Mouse (Mus musculus) forebrain, embryonic 14.5 days (tissue): ENCODE measurements around the gene Tspan18. TPM values are rescaled to one million over a fixed set of nuclear protein-coding genes. Genes with fewer than 3 reads are reported as not detected.

Experiments used
- ATAC-seq: fragments of 200-750 bp; cut with Nextera tagmentation; 2 replicates; pipeline ENCODE4 v1.8.0; 2017; ENCODE audit warnings: mild to moderate bottlenecking, moderate library complexity
- DNase-seq: peaks from one replicate; pipeline ENCODE4 v3.0.0-alpha.2; 2015; ENCODE audit warnings: low spot score
- H3K27ac ChIP-seq: fragments of 300-500 bp; sonication (generic); 2 replicates; pipeline ENCODE4 v1.5.1; 2014; ENCODE audit warnings: low read depth, mild to moderate bottlenecking, control low read depth, low read length, moderate library complexity
- H3K27me3 ChIP-seq: fragments of 300-500 bp; sonication (generic); replicated peaks from 2 replicates; pipeline ENCODE4 v1.6.1; 2014; ENCODE audit warnings: low read length, control low read depth, mixed read lengths; ENCODE audit not compliant: control insufficient read depth, insufficient read depth
- H3K36me3 ChIP-seq: fragments of 300-500 bp; sonication (generic); 2 replicates; pipeline ENCODE4 v1.6.1; 2014; ENCODE audit warnings: low read length, control low read depth; ENCODE audit not compliant: control insufficient read depth, insufficient read depth
- H3K4me1 ChIP-seq: fragments of 300-500 bp; sonication (generic); 2 replicates; pipeline ENCODE4 v1.6.1; 2014; ENCODE audit warnings: antibody characterized with exemption, low read length, control low read depth; ENCODE audit not compliant: control insufficient read depth, insufficient read depth
- H3K4me2 ChIP-seq: fragments of 300-500 bp; sonication (generic); 2 replicates; pipeline ENCODE4 v1.6.1; 2014; ENCODE audit warnings: mild to moderate bottlenecking, control low read depth, low read length
- H3K4me3 ChIP-seq: fragments of 300-500 bp; sonication (generic); 2 replicates; pipeline ENCODE4 v1.5.1; 2014; ENCODE audit warnings: low read depth, low read length, control low read depth
- H3K9ac ChIP-seq: fragments of 300-500 bp; sonication (generic); 2 replicates; pipeline ENCODE4 v1.6.1; 2014; ENCODE audit warnings: mild to moderate bottlenecking, low read length, control low read depth, moderate library complexity
- H3K9me3 ChIP-seq: fragments of 300-500 bp; sonication (generic); replicated peaks from 2 replicates; pipeline ENCODE4 v1.6.1; 2016; ENCODE audit warnings: low read length, control low read depth, mixed read lengths; ENCODE audit not compliant: control insufficient read depth
- WGBS: fragments of 180-500 bp; shearing (Covaris S2); extraction: QIAGEN DNeasy Blood & Tissue Kit; methylation state at CpG from one replicate; pipeline ENCODE4 v1.1.7; 2014; 5-methylcytosine and 5-hydroxymethylcytosine counted together
- polyA plus RNA-seq: library from polyadenylated mRNA; unstranded; fragments of >200 nt; fragmentation: Nextera tagmentation; extraction: Ambion mirVana; gene quantifications from 2 replicates; pipeline ENCODE4 v1.2.1, GENCODE M21; 2014

Tspan18 gene
- polyA plus RNA-seq, 1 experiment from 2014 or later = 15.6 TPM

GRCm38 (mm10) chr2:93250611-93251010 is 83.7 kb downstream of the Tspan18 start:
- Histone ChIP-seq H3K9ac (no peak overlapping the region), H3K4me3 (no peak overlapping the region), H3K9me3 (peaks cover 4% of the 10 kb centered on the region; the same call in 1 of the 2 replicates), H3K27ac (no peak overlapping the region), H3K27me3 (no peaks in the 10 kb centered on the region), H3K4me1 (peaks cover 20% of the 10 kb centered on the region), H3K4me2 (no peak overlapping the region), H3K36me3 (no peaks in the 10 kb centered on the region)
- DNase-seq = peak; percentile 57
- ATAC-seq = peak; percentile 11; the same call in 1 of the 2 replicates
- WGBS = 59% methylated on average over 7 of the region's 7 CpGs

DNA sequence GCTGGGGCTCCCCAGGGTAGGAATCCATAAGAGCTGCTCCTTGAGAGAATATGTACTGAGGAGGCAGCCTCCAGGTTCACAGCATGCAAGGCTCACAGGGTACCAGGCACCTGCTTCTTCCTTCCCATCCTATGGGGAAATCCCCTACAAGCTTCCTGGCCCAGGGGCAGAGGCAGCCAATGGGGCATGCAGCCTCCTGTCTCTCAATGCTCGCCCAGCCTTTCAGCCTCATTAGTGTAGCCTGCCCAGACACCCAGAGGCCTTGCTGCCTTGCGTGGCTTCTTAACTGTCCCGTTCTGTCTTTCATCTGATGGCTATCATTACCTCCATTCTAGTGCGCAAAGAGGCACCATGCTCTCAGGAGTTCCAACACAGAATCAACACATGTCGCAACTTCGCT is 85.2 kb downstream of the Tspan18 start:
- DNase-seq = no peak
- no peak for ATAC-seq
- peaks cover 20% of the 10 kb centered on the region for H3K4me1 ChIP-seq

GRCm38 (mm10) chr2:93244090-93244443 is 90.2 kb downstream of the Tspan18 start:
- no peaks in the 10 kb centered on the region for H3K9me3 ChIP-seq
- H3K4me3 ChIP-seq = no peak overlapping the region
- H3K27me3 ChIP-seq = no peaks in the 10 kb centered on the region
- H3K27ac ChIP-seq = no peak overlapping the region
- H3K4me1 ChIP-seq = peaks cover 12% of the 10 kb centered on the region
- H3K9ac ChIP-seq = no peak overlapping the region
- no peaks in the 10 kb centered on the region for H3K36me3 ChIP-seq
- no peak overlapping the region for H3K4me2 ChIP-seq
- 73% methylated on average over 8 of the region's 8 CpGs for whole genome bisulfite sequencing
- ATAC-seq (no peak), DNase-seq (no peak)

More for the DNA sequence above, 85.2 kb downstream of the Tspan18 start:
- Histone ChIP-seq H3K36me3 (no peaks in the 10 kb centered on the region), H3K9me3 (peaks cover 4% of the 10 kb centered on the region; the same call in 1 of the 2 replicates), H3K4me2 (no peak overlapping the region), H3K27me3 (no peaks in the 10 kb centered on the region), H3K9ac (peak overlapping the region; percentile 49; the same call in 1 of the 2 replicates), H3K4me3 (no peak overlapping the region), H3K27ac (0 out of 2 replicates have a peak overlapping the region, but pooled peaks have one; percentile 21)
- WGBS = 54% methylated on average over 6 of the region's 6 CpGs

GRCm38 (mm10) chr2:93243439-93244089 is 90.7 kb downstream of the Tspan18 start:
- Histone ChIP-seq H3K27ac (no peak overlapping the region), H3K4me2 (no peak overlapping the region), H3K27me3 (no peaks in the 10 kb centered on the region), H3K36me3 (no peaks in the 10 kb centered on the region), H3K4me1 (peaks cover 7% of the 10 kb centered on the region), H3K4me3 (no peak overlapping the region), H3K9ac (no peak overlapping the region), H3K9me3 (no peaks in the 10 kb centered on the region)
- ATAC-seq (no peak), DNase-seq (no peak)
- 72% methylated on average over 11 of the region's 11 CpGs for WGBS

DNA sequence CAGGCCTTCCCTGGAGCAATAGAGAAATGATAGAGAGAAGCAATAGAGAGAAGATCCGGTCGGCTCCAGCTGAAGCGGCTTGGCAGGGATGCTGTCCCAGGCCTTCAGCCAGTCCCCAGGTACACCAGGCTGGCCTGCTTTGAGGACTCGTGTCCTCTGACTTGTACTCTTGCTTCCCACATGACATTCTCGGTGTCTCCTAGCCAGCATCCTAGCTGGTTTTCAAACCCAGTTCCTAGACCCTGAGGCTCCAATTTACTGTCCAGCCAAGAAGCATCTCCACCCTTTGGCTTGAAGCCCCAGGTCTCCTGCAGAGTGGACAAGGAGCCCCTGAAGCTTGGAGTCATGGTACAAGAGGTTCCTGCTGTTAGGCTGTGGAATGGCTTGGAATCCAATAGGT is 92.1 kb downstream of the Tspan18 start:
- Histone ChIP-seq H3K27me3 (no peaks in the 10 kb centered on the region), H3K9ac (no peak overlapping the region), H3K4me2 (no peak overlapping the region), H3K27ac (no peak overlapping the region), H3K4me1 (no peaks in the 10 kb centered on the region), H3K4me3 (no peak overlapping the region), H3K9me3 (no peaks in the 10 kb centered on the region), H3K36me3 (no peaks in the 10 kb centered on the region)
- WGBS = 80% methylated on average over 5 of the region's 5 CpGs
- no peak for ATAC-seq
- DNase-seq = no peak

GRCm38 (mm10) chr2:93238864-93239263 is 95.4 kb downstream of the Tspan18 start:
- Histone ChIP-seq H3K27ac (no peak overlapping the region), H3K4me3 (no peak overlapping the region), H3K4me2 (no peak overlapping the region), H3K9ac (no peak overlapping the region), H3K36me3 (no peaks in the 10 kb centered on the region), H3K4me1 (no peaks in the 10 kb centered on the region), H3K9me3 (no peaks in the 10 kb centered on the region), H3K27me3 (no peaks in the 10 kb centered on the region)
- 89% methylated on average over 6 of the region's 6 CpGs for WGBS
- no peak for ATAC-seq
- DNase-seq = no peak

- no peaks in the 10 kb centered on the region for H3K9me3 ChIP-seq
- no peak overlapping the region for H3K4me3 ChIP-seq
- no peaks in the 10 kb centered on the region for H3K27me3 ChIP-seq
- H3K9ac ChIP-seq = no peak overlapping the region
- 70% methylated on average over 1 of the region's 1 CpGs for WGBS
- no peaks in the 10 kb centered on the region for H3K36me3 ChIP-seq
- DNase-seq = no peak
- no peak overlapping the region for H3K27ac ChIP-seq
- ATAC-seq = no peak
- no peaks in the 10 kb centered on the region for H3K4me1 ChIP-seq
- no peak overlapping the region for H3K4me2 ChIP-seq
These were observed 97.2 kb downstream of the Tspan18 start for GRCm38 (mm10) chr2:93237055-93237454.

GRCm38 (mm10) chr2:93232141-93232540 is 102.2 kb downstream of the Tspan18 start:
- peaks cover 25% of the 10 kb centered on the region for H3K4me1 ChIP-seq
- no peaks in the 10 kb centered on the region for H3K27me3 ChIP-seq
- no peaks in the 10 kb centered on the region for H3K9me3 ChIP-seq
- no peak overlapping the region for H3K4me2 ChIP-seq
- no peak overlapping the region for H3K27ac ChIP-seq
- no peaks in the 10 kb centered on the region for H3K36me3 ChIP-seq
- no peak overlapping the region for H3K4me3 ChIP-seq
- ATAC-seq (no peak), DNase-seq (no peak)
- 44% methylated on average over 1 of the region's 1 CpGs for WGBS
- H3K9ac ChIP-seq = no peak overlapping the region

GRCm38 (mm10) chr2:93228480-93228824 is 105.9 kb downstream of the Tspan18 start:
- Histone ChIP-seq H3K9ac (peak overlapping the region; percentile 42; the same call in 1 of the 2 replicates), H3K36me3 (no peaks in the 10 kb centered on the region), H3K9me3 (no peaks in the 10 kb centered on the region), H3K4me2 (peak overlapping the region; percentile 19; the same call in 1 of the 2 replicates), H3K27me3 (no peaks in the 10 kb centered on the region), H3K4me3 (no peak overlapping the region), H3K4me1 (peaks cover 30% of the 10 kb centered on the region), H3K27ac (peak overlapping the region; percentile 95)
- ATAC-seq (peak; percentile 51), DNase-seq (peak; percentile 80)
- under 1% methylated on average over 5 of the region's 5 CpGs for WGBS
